Mouse (Mus musculus) ES-Bruce4 (cell line): ENCODE data around the gene Med1. TPM values are rescaled to one million over a fixed set of nuclear protein-coding genes. Genes with fewer than 3 reads are reported as not detected.
A peak's percentile ranks its signal among the peaks of the same experiment; 100 is the strongest.

Experiments
- H3K27ac ChIP-seq: 2 replicates; pipeline ENCODE4 v1.5.1; 2012; ENCODE audit warnings: low read length, inconsistent platforms; ENCODE audit not compliant: insufficient read depth
- H3K27me3 ChIP-seq: 2 replicates; pipeline ENCODE4 v1.6.1; 2012; ENCODE audit warnings: mild to moderate bottlenecking, low read length, inconsistent platforms; ENCODE audit not compliant: control insufficient read depth, poor library complexity, insufficient read depth, severe bottlenecking
- H3K36me3 ChIP-seq: 2 replicates; pipeline ENCODE4 v1.6.1; 2012; ENCODE audit warnings: inconsistent platforms, mild to moderate bottlenecking, low read length, moderate library complexity; ENCODE audit not compliant: control insufficient read depth, poor library complexity, insufficient read depth, severe bottlenecking
- H3K4me1 ChIP-seq: one replicate; pipeline ENCODE4 v1.8.1; 2011; ENCODE audit warnings: low read length; ENCODE audit not compliant: control insufficient read depth, insufficient read depth
- H3K4me3 ChIP-seq: 2 replicates; pipeline ENCODE4 v1.5.1; 2011; ENCODE audit warnings: low read depth, mild to moderate bottlenecking, low read length
- H3K9ac ChIP-seq: 2 replicates; pipeline ENCODE4 v1.6.1; 2012; ENCODE audit warnings: low read depth, mild to moderate bottlenecking, inconsistent platforms; ENCODE audit not compliant: poor library complexity, severe bottlenecking
- H3K9me3 ChIP-seq: replicated peaks from 2 replicates; pipeline ENCODE4 v1.6.1; 2012; ENCODE audit warnings: mild to moderate bottlenecking, low read length, inconsistent platforms; ENCODE audit not compliant: control insufficient read depth, poor library complexity, insufficient read depth, severe bottlenecking
- CTCF ChIP-seq: IDR thresholded peaks from one replicate; pipeline ENCODE4 v1.8.1; 2011; ENCODE audit warnings: low read depth, low read length
- EP300 ChIP-seq: IDR thresholded peaks from 2 replicates; pipeline ENCODE4 v1.6.1; 2011; ENCODE audit warnings: low read depth, low read length; ENCODE audit not compliant: insufficient read depth
- POLR2A ChIP-seq: IDR thresholded peaks from one replicate; pipeline ENCODE4 v1.8.1; 2011; ENCODE audit warnings: low read length; ENCODE audit not compliant: insufficient read depth
- polyA plus RNA-seq: library from polyadenylated mRNA; stranded (reverse); fragments of >200 nt; gene quantifications from 2 replicates; pipeline ENCODE4 v1.2.4, GENCODE M21; 2011; ENCODE audit warnings: low read depth; ENCODE audit not compliant: missing spikeins, insufficient read depth, insufficient read length

Gene Med1
- polyA plus RNA-seq, 1 experiment: 57.5 TPM

DNA sequence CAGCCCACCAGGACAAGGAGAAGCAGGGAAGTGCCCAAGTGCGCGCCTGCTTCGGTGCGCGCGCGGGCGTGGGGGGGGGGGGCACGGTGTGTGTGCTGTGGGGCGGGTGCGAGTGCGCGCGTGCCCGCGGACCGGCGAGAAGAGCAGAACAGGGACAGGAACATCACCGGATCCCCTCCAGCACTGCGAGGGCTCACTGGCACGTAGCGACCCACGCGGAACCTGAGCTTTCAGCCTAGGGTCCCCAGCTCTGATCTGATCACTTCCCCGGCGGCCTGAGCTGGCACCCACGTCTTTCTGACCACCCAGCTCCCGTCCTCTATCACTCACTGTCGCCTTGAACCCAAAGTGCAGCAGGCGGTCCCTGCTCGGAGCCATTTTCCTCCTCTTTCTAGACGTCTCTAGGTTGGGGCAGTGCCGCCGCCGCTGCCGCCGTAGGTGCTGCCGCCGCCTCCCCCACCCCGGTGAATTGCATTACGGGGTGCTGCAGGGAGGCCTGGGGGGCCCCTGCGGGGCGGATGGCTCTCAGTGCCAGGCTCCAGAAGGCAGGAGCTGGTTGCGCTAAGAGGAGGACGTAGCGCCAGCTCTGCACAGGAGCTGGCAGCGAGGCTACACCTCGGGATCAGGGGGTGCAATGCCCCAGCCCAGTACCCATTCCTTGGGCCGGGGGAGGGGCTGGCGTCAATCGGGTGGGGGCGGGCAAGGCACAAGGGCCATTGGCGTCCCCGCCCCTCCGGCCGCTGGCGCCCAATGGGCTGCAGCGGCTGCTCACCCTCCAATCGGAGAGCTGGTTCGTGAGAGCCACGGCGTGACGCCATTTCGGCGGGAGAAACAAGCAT is 43.1 kb downstream of the Med1 start, which contains the start of gene Fbxl20:
Fbxl20 (minus strand) TSS at position 618 of the 839 bp plus-strand sequence.
- Histone ChIP-seq H3K9ac (peak within 1 kb of the TSS; percentile 98), H3K36me3 (peaks cover 2% of the 10 kb centered on the region), H3K4me3 (peak within 1 kb of the TSS; percentile 95), H3K27me3 (no peaks in the 10 kb centered on the region), H3K9me3 (no peaks in the 10 kb centered on the region), H3K27ac (no peak within 1 kb of the TSS; the same call in 1 of the 2 replicates), H3K4me1 (peaks cover 2% of the 10 kb centered on the region)
- no peak for TF ChIP-seq EP300
- TF ChIP-seq POLR2A: no peak
- TF ChIP-seq CTCF: no peak

DNA sequence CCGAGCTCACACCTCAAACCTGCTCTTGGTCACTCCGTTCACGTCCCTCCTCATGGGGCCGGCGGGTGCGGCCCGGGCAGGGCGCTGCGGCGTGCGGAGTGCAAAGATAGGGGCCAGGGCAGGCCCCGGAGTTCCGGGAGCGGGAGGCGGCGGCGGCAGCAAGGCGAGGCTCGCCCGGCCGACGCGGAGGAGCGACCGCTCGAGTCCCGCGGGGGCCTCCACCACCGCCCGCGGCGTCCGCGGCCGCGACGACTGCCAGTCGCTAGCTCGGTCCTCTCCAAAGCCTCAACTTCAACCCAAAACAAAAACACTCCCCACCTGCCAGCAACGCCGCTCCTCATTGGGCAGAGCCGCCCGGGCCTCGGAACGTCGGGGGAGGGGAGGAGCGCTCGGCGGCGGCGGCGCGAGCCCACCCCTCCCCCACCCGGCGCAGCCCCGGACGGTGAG is 43.8 kb downstream of the Med1 start:
- Histone ChIP-seq H3K9ac (peak overlapping the region; percentile 98), H3K9me3 (no peaks in the 10 kb centered on the region), H3K4me3 (peak overlapping the region; percentile 95), H3K4me1 (peaks cover 2% of the 10 kb centered on the region), H3K36me3 (no peaks in the 10 kb centered on the region; the same call in 1 of the 2 replicates), H3K27me3 (no peaks in the 10 kb centered on the region), H3K27ac (no peak overlapping the region)
- TF ChIP-seq EP300 (no peak), POLR2A (no peak), CTCF (no peak)

DNA sequence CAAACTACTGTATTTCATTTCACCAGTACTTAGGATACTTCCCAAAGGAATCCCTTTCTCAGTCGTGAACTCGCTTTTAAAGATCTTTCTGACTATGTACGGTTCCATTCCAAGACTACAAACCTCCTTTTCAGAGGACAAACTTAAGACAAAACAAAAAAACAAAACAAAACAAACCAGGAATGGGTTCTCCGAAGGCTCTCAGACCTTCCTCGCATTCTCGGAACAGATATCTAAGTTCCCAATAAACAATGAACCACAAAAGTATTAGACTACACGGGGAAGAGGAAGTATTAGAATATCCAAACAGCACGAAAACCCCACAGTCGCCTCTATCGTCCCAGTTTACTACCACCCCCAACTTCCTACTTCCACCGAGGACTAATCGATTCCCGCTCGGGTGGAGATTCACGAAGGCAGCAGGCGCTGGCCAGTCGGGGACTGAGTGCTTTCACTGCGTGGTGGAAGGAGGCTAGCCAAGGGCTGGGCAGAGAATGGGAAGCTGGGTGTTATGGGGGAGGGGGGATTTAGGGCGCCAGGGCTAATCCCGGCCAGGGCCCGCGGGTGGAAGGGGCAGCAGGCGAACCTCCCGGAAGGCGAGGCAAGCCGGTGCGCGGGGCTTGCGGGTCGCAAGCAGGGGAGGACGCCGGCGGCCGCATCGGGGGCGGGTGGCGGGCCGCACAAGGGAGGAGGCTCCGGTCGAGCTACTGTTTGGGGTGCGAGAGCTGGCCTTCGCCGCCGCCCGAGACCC is 44.4 kb downstream of the Med1 start:
- no peaks in the 10 kb centered on the region for H3K9me3 ChIP-seq
- no peaks in the 10 kb centered on the region; the same call in 1 of the 2 replicates for H3K36me3 ChIP-seq
- peak overlapping the region; percentile 95 for H3K4me3 ChIP-seq
- no peak for TF ChIP-seq CTCF
- TF ChIP-seq EP300: no peak
- no peak for TF ChIP-seq POLR2A
- no peaks in the 10 kb centered on the region for H3K27me3 ChIP-seq
- peak overlapping the region; percentile 98 for H3K9ac ChIP-seq
- peaks cover 2% of the 10 kb centered on the region for H3K4me1 ChIP-seq
- no peak overlapping the region for H3K27ac ChIP-seq

GRCm38 (mm10) chr11:98145856-98146255 is 47.2 kb downstream of the Med1 start:
- H3K9ac ChIP-seq: no peak overlapping the region
- TF ChIP-seq POLR2A (no peak), CTCF (no peak), EP300 (no peak)

GRCm38 (mm10) chr11:98142545-98142944 is 50.5 kb downstream of the Med1 start:
- H3K4me3 ChIP-seq: no peak overlapping the region
- no peaks in the 10 kb centered on the region for H3K27me3 ChIP-seq
- TF ChIP-seq CTCF (no peak), POLR2A (no peak), EP300 (no peak)
- no peaks in the 10 kb centered on the region for H3K9me3 ChIP-seq
- H3K4me1 ChIP-seq: peaks cover 4% of the 10 kb centered on the region
- H3K36me3 ChIP-seq: no peaks in the 10 kb centered on the region
- no peak overlapping the region for H3K27ac ChIP-seq
- no peak overlapping the region for H3K9ac ChIP-seq

More at GRCm38 (mm10) chr11:98145856-98146255, 47.2 kb downstream of the Med1 start:
- H3K27me3 ChIP-seq: no peaks in the 10 kb centered on the region
- no peaks in the 10 kb centered on the region for H3K36me3 ChIP-seq
- H3K9me3 ChIP-seq: no peaks in the 10 kb centered on the region
- H3K4me3 ChIP-seq: no peak overlapping the region
- H3K27ac ChIP-seq: no peak overlapping the region
- peaks cover 2% of the 10 kb centered on the region for H3K4me1 ChIP-seq

DNA sequence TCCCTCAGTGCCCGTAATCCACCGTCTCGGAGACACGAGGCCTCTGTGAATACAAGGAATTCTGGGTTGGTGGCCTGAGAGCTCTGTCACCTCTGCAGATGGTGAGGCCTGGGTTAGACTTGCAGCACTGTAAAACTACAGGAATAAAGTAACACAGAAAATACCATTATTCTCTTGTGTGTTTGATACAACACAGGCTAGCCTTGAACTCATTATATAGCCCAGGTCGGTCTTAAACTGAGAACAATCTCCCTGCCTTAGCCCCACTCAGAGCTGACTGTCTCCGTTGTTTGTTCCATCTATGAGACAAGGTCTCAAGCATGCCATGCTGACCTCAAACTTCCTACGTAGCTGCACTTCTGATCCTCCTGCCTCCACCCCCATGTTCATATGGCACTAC is 54.2 kb downstream of the Med1 start:
- no peaks in the 10 kb centered on the region for H3K9me3 ChIP-seq
- H3K36me3 ChIP-seq: no peaks in the 10 kb centered on the region
- H3K9ac ChIP-seq: no peak overlapping the region
- H3K27ac ChIP-seq: no peak overlapping the region
- peaks cover 2% of the 10 kb centered on the region for H3K4me1 ChIP-seq
- TF ChIP-seq POLR2A (no peak), EP300 (no peak), CTCF (no peak)
- no peak overlapping the region for H3K4me3 ChIP-seq
- H3K27me3 ChIP-seq: no peaks in the 10 kb centered on the region
